Mouse (Mus musculus) right cerebral cortex, postnatal 36 days (tissue): ENCODE data around the gene Wdr35.
"Not testable (repeated sequence)": the region's sequence is repeated elsewhere in the genome, so short reads cannot be mapped to it uniquely, and the experiment has no call there.

Experiments used
- DNase-seq, 2 experiments: peaks; one replicate each; pipeline ENCODE4 v3.0.0; 2022; ENCODE audit warnings: low spot score in 2 of 2, mixed read lengths in 1 of 2

Gene Wdr35

DNA sequence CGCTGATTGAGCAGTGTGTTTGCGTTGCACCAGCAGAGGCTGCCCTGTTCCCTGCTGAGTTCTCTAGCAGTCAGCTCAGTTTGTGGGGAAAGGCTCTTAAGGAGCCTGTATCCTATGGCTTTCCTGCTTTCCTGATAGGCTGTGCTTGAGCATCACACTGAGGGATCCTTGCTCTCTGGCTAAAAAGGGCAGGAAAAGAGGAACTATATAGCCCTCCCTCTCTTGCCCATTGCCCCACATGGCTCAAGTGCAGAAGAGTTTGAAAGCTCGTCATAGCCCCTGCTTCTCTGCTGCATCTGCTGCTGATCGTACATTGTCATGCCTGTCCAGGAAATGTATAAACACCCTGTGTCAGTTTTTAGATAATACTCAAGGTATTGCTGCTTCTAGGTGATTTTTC lies 33.5 kb downstream of the Wdr35 start:
- no peak for DNase-seq

DNA sequence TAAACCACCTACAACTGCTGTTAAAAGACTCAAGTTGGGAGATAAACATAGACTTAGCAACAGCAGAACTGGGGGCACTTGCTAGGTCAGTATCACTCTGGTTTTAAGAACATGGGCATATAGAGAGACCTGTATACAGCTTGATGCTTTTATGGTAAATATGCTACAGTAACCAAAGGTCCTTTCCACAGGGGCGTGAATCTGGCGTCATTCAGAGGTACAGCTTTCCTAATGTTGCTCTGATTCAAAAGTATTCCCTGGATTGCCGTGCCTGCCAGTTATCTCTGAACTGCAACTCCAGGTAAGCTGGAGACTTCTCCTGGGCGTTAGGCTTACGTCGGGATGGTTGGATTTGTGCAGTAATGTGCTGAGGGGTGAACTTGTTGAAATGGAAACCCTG lies 34.1 kb downstream of the Wdr35 start:
- DNase-seq, result no peak

DNA sequence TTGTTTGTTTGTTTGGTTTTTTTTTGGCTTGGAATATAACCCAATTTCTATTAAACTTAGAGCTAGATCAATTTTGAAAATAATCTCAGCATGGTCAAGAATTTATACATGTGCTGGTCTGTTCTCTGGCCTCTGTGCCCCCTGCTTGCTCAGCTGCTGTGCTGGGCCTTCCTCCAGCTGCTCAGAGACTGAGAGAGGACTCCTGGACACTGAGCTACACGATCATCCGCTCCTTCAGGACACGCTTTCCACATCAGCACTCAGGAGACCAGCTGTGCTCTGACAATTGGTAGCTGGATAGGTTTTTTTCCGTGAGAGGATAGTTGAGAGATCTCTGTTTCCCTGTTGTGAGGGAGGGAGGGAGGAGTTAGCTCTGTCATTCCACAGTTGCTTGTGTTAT lies 36.6 kb downstream of the Wdr35 start:
- DNase-seq, result no peak

DNA sequence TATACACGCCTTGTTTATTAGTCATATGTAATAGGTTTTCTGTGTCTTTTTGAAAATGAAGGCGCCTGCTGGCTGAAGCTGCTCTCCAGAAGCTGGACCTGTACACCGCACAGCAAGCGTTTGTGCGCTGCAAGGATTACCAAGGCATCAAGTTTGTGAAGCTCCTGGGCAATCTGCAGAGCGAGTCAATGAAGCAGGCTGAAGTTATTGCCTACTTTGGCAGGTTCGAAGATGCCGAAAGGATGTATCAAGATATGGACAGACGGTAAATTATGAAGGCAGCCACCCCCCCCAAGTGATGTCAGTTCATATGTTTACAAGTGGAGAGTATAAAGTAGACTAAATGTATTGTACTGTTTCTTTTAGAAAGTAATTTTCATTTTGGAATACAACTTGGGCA lies 42.7 kb downstream of the Wdr35 start:
- no peak for DNase-seq

DNA sequence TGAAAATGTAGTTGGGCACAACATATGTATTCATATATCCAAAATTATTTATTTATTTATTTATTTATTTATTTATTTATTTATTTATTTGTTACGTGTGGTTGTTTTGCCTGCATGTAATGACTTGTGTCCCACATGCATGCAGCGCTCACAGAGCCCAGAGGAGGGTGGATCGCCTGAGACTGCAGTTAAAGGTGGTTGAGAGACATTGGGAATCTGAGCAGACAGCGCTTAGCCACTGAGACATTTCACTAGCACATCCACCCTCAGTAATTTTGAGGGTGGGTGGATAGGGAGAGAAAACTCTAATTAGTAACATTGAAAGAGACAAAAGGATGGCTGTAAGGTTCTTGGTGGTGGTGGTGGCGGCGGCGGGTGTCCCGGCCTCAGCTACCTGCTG lies 46.7 kb downstream of the Wdr35 start:
- no peak for DNase-seq

DNA sequence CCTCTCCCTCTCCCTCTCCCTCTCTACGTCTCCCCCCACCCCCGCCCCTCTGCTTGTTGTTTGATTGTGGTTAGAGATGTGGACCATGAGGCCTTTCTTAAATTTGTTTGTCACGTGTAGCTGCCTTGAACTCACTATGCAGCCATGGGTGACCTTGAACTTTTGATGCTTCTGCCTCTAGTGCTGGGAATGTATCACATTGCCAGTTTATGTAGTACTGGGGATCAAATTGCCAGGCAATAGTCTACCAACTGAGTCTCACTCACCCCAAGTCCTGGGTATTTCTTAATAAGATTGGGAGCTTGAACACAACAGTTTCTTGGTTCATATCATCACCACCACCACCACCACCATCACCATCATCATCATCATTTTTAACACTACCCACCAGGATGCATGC lies 47.3 kb downstream of the Wdr35 start:
- DNase-seq, result no peak

DNA sequence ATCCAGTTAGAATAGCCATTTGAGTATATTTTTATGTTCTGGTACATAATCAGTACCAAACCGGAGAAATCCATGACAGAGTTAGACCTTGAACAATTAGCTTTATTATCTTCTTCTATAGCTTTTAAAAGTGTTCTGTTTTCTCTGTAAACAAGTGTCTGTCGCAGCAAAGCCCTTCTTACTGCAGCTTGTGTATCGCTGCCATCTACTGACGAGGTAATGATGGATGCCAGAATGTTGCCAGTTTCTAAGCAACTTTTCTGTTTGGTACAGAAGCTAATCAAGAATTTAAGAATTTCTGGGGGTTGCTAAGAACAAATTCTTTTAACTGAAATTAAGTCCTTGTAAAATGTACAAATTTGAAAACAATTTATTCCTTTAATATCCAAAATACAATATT lies 49.3 kb downstream of the Wdr35 start:
- no peak for DNase-seq

DNA sequence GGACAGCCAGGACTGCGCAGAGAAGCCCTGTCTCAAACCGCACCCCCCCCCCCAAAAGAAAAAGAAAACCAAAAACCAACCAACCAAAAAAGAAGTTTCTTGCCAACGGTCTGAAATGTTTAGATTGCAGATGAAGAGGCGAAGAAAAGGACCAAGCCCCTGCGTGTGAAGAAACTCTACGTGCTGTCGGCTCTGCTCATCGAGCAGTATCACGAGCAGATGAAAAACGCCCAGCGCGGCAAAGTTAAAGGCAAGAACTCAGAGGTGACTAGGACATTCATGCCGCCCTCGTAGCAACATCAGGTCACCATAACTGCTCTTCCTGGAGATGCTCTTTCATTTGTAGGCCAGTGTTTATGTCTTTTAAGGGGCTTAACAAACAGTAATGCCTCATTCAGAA lies 50.4 kb downstream of the Wdr35 start:
- no peak for DNase-seq

DNA sequence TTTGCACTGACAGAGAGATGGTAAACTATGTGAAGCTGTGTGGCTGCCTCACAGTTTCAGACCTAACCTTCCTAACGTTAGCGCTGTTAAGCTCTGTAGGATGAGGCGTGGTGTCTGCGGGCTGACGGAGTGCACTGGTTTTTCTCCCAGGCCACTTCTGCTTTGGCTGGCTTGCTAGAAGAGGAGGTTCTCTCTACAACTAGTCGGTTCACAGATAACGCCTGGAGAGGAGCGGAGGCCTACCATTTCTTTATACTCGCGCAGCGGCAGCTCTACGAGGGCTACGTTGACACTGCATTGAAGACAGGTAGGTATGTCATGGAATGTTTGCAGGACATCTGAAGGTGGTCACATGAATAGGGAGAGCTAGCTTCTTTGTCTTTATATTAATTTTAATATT lies 51.0 kb downstream of the Wdr35 start:
- no peak for DNase-seq

DNA sequence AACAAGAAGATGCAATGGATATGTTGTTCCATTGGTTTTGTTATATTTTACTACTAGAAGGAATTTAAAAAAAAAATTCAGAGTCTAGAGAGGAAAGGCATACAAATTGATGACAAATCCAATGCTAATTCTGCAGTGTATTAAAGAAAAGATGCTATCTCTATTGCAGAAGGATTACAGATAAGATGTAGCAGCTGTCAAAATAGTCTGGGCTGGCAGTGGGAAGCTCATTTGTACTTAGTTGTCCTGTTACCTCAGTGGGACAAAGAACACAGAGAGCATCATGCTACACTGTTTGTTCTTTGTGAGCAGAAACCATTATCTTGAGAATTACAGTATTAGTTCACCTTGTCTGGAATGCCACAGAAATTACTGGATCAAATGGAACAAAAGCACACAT lies 53.2 kb downstream of the Wdr35 start:
- no peak for DNase-seq

DNA sequence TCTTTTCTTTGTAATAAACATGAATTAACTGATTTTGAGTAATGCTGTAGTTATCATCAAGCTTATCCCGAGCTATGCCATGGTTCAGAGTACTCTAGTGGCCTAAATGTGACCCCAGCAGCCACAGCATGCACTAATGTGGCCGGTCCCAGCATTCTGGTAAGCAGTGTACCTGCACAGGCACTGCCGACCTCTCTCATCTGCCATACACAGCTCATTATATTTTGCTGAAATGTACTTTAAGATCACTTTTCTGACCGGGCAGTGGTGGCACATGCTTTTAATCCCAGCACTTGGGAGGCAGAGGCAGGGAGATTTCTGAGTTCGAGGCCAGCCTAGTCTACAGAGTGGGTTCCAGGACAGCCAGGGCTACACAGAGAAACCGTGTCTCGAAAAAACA lies 55.1 kb downstream of the Wdr35 start:
- DNase-seq, result not testable (repeated sequence)

DNA sequence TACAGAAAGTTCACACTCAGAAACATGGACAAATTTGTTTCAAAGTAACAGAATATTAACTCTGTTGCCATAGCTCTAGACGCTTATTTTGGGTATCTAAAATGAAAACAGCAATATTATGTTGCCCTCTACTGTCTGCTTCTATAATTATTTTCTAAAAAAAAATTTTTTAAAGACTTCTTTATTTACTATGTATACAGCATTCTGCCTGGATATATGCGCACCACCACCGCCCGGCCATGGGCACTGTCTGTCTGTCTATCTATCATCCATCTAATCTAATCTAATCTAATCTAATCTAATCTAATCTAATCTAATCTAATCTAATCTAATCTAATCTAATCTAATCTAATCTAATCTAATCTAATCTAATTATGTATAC lies 55.8 kb downstream of the Wdr35 start:
- DNase-seq, result no peak

DNA sequence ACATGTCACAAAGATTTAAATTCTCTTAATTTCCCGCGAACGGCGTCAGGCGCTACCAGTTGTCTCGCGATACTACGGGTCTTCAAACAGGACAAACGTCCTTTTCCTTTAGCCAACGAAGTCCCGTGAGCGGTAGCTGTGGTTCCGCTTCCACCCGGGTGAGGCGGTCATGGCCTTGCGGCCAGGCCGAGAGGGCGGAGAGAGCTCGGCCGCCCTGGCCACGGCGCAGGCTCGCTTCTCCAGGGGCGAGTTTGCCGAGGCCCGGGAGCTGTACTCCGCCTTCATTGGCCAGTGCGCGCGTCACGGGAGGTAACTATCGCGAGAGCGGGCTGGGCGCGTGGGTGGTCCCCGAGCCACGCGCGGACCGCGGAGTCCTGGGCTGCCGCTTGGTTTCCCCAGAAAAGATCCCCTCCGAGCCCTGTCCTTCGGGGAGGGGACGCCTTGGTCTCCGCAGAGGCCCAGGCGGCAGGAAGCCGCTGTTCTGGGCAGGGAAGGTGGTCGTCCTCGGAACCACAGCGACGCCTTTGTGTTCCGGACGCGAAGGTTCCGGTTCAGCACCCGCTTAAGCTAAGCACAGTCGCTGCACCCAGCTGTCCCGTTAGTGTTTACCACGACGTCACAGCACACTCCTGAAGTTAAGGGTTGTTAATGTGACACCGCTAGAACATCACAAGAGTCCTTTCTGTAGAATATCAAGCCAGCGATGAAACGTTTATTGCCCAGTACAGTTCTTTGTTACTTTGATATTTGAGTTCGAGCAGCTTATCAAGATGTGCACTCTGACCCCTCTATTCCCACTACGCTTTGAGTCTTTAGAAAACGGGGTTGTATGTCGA lies 56.4 kb downstream of the Wdr35 start, which contains the start of gene Ttc32:
Ttc32 (plus strand) TSS at position 110 of the 836 bp plus-strand sequence.
- peak; percentile 90 to 91 for DNase-seq

DNA sequence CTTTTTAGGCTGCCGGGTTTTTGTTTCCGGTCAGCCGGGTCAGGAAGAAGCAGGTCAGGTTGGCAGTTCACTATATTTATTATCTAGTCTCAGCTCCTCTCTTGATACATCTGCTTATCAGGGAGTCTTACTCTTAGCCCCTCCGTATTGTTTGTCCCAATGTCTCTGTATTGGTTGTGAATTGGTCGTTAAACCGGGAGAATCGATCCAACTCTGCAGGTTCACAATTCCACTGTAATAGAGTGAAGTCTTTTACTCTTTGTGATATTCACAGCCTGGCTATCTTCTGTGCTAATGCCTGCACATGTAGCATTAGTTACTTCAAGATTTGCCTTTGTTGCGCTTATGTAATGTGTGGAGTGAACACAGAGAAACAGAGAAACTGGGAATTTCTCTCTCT lies 57.5 kb downstream of the Wdr35 start:
- no peak for DNase-seq

DNA sequence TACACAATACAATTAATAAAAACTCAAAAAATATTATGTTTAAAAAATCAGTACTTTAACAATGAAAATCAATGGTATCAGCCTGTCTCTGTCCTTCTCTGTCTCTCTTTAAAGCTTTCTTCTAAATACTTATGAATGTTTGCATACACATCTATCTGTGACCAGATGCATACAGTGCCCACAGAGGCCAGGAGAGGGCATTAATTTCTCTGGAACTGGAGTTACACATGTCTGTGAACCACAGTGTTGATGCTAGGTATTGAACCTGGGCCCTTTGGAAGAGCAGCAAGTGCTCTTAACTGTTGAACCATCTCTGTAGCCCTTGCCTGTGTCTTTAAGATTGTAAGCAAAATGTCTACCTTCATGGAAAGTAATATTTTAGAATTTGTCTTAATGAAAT lies 59.4 kb downstream of the Wdr35 start:
- DNase-seq, result no peak

DNA sequence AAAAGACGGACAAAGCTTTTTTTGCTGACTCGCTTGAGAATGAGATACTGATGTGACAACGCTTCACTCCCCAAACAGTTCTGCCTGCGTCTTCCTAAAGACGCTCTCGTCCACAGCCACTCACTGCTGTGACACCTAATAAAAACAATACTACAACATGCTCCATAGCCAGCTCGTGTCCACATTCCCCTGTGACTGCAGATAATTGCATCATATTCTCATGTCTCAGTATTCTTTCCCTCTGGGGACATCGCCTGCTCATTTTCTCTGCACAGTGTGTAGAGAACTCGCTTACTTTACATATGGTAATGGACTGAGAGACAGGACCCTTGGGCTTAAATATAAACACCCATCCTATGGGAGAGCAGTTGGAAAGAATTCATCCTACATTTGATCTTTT lies 62.7 kb downstream of the Wdr35 start:
- DNase-seq, result no peak

DNA sequence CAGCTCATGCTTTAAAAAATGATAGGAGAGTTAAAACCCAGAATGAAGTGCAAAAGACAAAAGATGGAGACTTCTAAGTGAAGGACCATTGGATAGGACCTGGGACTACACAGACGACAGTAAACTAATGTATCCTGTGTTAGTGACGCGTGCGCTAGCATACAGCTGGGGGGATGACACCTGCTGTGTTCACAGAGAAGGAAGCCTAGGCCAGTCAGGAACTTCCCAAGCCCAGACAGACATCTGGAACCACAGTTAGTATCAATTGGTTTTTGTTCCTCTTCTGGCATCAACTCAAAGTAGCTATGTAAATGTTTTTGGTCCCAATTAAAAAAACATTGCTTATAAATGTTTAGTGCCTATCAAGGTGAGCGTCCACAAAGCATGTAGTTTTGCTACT lies 66.5 kb downstream of the Wdr35 start:
- DNase-seq, result no peak

DNA sequence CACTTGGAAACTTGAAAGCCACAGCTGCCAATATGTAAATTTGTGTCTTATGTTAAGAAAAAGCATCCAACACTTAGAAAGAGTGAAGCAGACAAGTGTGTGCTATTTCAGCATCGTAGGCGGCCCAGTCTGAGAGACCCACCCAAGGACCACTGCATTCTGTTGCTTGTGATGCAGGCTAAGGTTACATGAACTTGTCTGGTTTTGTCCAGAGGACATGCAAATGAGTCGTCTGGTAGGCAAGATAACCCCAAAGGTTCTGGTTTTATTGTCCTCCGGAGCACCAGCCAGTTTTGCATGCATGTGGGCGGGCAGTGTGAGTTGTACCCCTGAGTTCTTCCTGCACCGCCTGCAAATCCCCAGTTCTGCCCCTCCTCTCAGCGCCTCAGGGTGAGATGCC lies 67.0 kb downstream of the Wdr35 start:
- no peak for DNase-seq

DNA sequence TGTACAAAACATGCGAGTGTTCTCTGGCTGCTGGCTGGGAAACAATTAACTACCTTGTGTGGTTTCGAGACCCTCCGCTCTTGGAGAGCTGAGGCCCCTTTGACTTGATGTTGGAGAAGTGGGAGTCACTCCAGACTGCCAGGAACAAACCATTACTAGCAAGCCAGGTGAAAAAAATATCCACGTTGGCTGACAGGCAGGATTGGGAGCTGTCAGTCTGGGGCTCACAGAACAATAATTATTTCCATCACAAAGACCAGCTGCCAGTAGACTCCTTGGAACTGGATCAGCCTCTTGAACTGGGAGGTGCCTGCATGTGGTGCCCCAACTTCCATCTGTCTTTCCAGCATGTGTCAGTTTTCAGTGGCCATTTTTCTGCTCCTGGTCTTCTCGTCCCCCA lies 68.6 kb downstream of the Wdr35 start:
- DNase-seq, result no peak

DNA sequence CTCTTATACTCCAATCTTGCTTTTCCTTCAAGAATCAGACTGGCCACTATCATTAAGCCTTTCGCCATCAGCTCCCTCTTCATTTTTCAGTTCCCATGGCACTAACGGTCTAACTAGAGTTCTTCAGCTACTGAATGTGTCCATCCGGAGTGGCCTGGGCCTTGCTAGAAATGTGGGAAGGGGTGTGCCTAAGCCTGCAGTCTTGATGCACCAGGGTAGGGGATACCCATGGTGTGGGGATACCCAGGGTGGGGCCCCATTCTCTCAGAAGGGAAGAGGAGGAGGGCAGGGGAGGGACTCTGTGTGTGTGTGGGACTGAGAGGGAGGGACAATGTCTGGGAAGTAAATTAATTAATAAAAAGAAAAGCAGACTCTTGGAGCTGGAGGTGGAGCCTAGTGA lies 69.1 kb downstream of the Wdr35 start:
- DNase-seq, result no peak

DNA sequence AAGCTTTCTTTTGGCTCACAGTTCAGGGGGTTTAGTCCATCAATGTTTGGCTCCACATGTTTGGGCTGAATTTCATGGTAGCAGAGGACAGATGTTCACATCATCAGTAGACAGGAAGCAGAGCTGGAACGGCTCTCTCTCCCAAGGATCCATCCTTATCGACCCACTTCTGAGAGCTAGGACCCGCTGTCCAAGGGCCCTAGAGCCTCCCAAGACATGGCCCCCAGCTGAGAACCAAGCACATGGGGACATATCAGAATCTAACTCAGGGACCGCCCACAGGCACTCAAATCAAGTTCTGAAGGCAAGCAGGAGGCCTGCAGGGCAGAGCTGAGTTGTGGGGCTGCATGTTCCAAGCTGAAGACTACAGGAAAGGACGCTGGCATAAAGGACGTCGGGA lies 71.0 kb downstream of the Wdr35 start:
- no peak for DNase-seq

DNA sequence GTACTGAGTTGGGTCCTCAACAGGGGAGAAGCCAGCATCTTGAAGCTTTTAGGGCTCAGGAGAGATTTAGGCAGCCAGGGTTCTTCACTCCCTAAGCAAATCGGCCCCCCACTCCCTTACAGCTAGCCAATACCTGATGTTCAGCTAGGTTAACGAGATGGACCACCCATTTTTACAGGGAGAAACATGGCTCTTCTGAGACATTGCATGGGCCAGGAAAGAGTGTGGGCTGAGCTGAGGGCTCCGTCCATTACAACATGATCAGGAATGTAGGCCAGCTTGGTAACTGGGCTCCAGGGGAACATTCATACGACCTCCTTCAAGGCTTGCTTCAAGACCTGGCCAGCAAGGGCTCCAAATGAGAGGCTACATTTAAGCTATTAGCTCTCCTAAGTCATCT lies 73.0 kb downstream of the Wdr35 start:
- no peak for DNase-seq

DNA sequence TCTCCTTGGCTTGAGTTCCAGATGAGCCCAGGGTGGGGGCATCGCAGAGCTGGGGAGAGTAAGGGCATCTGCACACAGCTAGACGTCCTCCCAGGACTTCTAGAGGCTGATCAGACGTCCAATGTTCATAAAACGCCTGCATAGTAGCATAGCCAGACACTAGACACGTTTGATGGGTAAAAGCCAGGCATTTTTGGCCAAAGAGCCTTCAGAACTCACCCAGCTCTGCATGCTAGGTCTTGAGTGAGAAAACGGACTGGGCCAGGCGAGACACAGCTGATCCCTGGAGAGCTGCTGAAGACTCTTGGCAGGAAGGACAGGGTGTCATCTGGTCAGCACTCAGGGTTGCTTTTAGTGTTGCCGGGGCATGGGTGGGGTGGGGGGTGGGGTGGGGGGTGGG lies 74.4 kb downstream of the Wdr35 start:
- no peak for DNase-seq

DNA sequence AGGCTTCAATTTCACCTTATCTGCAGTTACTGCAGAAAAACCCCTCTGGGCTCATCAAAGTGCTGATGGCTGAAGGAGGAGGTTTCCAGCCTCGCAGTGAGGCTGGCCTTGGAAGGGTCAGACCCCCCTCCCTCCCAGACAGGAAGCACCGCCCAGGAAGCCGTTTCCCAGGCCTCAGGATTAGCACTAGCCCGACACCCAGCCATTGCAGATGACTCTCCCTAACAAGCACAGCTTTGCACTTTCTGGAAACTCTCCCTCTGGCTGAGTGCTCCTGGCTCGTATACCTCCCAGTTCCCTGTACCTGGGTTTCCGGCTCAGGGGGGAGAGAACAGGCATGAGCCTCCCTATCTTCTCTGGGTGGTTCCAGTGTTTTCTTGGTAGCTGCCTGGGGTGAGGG lies 77.1 kb downstream of the Wdr35 start:
- no peak for DNase-seq
